Mouse (Mus musculus): ENCODE results near the gene Atg7.

DNA sequence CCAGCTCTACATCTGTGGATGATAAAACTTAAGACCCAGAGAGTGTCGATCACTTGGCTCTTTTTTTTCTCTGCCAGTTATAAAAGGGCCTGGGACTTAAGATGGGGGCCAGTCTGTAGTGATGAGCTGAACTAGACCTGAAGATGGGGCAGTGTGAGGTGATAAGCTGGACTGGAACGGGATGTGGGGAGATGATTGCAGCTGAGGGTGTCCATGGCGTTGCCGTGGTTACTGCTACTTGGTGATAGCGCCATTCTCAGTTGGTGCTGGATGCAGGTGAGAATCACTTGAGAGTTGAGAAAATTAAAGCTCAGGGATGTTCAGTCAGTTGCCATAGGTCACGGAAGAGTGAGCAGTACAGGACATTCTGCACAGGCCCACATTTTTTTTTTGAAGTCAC is 48.6 kb downstream of the Atg7 start:
- TF ChIP-seq E2F4 (IDR thresholded peaks at IDR 0.05; ENCODE audit: insufficient read depth) = no peak
- no peak for TF ChIP-seq MAX (IDR thresholded peaks at IDR 0.05; ENCODE audit: low read depth)
- TF ChIP-seq USF1 (IDR thresholded peaks at IDR 0.05; ENCODE audit: low read depth) = no peak
- TF ChIP-seq POLR2A (IDR thresholded peaks at IDR 0.05; ENCODE audit: insufficient read length, low read depth) = no peak

All from myocyte (in vitro differentiated cells).